Mouse (Mus musculus) monocyte, adult 5-6 weeks (primary cell): ENCODE results near the gene Opalin. TPM values are rescaled to one million over a fixed set of nuclear protein-coding genes. Genes with fewer than 3 reads are reported as not detected.

Experiments used
- ATAC-seq: fragments of 153-309, 156-312 bp; replicated peaks from 2 replicates; pipeline ENCODE4 v1.8.0; 2017; ENCODE audit warnings: mild to moderate bottlenecking; ENCODE audit not compliant: low TSS enrichment, insufficient number of reproducible peaks, severe bottlenecking, poor library complexity, low FRiP score
- total RNA-seq: library from RNA; stranded (forward); fragments of 200-1000, 200-491, 200-594 nt; gene quantifications from 3 replicates; pipeline ENCODE4 v1.2.3, GENCODE M21; 2017

Opalin gene
- total RNA-seq, 1 experiment from 2014 or later, result not detected

DNA sequence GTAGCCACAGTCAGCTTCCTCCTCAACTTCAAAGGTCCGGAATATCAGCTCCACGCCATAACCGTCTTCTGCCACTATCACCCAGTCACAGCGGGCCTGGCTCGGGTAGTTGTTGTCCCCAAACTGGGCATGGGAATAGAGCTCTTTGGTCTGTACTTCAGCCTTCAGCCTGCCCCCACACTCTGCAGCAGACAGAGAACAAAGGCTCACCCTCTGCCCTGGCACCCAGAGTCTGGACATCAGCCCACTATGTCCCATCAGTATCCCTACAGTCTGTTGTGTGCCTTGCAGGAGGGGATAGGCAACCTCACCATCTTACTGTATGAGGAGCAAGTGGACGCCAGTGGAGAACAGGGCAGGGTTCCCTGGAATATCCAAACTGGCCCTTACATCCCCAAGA is 9.4 kb upstream of the Opalin start:
- ATAC-seq, result no peak

DNA sequence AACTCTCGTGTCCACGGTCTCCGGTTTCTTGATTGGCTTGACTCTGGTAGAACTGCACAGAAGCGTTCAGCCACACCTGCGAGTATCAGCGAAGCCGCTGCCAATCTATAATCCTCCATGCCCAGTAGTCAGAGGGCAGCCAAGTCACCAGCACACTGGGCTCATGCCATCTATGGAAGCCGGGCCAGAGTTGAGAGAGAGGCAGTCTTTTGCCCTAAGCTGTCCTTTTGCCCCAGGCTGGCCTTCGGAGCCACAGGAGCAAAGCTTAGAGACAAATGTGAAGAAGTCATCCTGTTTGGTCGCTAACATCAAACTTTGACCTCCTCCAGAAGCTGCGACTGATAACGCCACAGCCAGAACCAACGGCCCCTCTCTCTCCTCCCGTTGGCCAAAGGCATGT is 6.7 kb upstream of the Opalin start:
- ATAC-seq, result no peak

DNA sequence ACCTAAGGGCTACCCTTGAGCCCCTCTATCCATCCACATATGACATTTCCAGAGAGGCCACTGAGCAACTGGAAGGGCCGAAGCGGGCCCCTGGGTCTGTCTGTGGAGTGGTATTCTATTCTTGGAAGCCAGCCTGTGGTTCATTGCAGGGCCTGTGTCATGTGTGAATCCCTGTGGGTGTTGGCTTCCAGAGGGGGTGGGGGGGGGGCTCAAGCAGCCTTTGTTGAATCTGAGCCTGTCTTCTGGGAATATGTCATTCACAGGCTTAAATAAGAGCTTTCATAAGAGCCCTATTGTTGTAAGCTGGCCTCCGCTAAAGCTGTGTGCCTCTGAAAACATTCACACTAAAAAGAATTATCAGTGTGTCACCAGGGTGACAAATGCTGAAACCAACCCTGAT is 4.7 kb upstream of the Opalin start:
- ATAC-seq, result no peak

DNA sequence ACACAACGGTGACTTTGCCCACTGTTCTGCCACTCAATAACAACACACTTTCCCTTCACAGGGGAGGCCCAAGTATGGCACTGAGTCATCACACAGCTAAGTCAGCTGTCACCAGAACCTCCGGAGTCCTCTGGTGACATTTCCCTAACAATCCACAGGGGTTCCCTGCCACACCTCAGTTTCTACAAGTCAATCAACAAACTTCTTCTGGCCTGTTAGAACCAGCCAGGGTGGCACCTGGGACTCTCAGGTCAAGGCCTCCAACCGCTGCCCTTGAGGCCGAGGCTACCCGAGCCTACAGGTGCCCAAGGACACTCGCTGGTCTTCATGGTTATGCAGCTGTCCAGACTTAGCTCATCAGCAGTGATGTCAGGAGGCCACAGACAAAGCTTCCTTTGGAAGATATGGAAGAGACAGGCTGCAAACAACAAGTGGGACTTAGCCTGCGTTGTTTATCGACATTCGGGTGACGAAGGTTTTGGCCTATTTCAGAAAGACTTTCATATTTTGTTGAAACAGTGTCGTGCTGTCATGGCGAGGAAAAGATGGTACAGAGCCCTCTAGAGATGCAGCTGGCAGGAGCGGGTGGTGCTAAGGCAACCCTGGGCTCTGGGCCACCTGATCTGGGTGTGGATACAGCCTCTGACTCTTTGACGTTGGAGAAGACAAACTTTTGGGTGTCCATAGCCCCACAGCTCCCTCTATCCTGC is 3.0 kb downstream of the Opalin start:
- no peak for ATAC-seq

DNA sequence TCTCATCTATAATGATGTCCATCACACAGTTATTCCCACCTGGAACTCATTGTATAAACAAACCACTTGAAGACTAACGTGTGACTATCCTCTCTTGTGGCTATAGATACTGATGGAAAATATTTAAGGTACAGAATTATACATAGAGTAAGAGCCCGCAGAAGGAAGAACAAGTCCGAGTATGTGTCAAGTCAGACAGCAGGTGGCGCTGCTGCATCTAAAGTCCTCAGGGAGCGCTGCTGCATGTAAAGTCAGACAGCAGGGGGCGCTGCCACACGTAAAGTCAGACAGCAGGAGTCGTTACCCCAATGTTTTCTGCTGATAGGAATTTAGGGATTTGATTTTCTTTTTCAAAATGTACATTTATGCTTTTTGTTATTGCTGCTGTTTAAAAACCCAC is 5.4 kb downstream of the Opalin start:
- peak; percentile 91 for ATAC-seq

DNA sequence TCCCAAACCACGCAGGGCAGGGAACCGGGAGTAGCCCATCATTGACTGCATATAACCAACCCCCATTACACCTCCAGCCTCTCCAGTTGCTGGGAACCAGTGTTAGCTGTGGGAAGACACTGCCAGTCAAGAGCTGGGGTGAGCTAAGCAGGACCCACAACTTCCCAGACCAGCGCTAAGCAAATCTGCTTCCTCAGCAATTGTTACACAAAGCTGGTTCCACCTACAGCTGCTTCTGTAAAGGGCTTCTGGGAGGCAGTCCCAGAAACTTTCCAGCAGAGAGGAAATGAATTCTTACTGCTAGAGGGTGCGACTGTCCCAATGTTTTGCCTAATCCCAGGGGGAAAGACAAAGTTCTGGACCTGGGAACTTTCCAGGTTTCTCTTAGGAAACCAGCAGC is 22.2 kb downstream of the Opalin start:
- ATAC-seq, result no peak

DNA sequence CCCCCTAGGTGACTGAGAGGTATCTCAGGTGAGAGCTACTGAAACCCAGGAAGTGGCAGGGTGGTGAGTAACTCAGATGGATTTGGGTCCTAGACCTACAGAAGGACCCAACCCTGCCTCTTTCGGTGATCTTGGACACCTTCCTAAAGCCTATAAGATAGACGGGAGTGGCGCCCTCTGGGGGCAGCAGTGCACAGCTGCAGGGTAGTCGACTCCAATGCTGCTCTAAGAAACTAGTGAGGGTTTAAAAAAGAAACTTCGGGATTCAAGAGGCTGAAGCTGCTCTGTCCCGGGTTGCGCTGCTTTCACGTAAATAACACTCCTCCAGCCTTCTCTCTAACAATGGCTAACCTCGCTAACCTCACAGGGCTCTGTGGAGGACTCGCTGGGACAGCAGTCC is 23.4 kb downstream of the Opalin start:
- no peak; the same call in 1 of the 2 replicates for ATAC-seq

DNA sequence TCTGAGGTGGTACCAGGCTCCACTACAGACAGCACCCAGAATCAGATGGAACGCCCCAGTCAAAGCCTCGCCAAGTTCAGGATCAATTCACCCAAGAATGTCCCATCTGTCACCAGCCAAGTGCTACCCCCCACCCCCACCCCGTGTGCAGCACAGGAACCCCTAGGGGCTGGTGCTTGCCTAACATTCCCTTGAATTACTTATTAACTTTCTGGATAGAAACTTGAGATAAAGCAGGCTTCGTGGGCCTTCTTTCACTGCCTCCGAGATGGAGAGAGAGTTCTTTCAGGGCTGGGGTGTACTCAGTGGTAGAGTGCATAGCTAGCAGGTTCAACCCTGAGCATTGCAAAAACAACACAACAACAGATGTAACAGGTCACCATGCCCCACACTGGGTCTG is 24.7 kb downstream of the Opalin start:
- ATAC-seq, result no peak

DNA sequence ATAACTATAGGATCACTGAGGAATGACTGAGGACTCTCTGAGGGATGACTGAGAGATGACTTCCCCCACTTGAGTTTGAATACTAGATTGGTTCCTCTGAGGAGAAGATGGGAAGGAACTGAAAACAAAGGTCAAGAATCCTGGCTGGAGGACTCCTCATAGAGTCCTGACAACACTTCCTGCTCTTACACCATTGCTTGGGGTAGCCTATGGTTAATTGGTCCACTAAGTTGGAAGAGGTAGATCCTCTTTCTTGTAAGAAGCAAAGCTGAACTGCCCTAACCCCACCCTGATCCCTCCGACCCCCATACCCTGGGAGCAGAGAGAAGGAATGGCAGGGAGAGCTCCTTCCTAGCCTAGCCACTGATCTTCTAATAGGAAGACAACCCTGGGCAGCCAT is 25.2 kb downstream of the Opalin start:
- no peak for ATAC-seq

DNA sequence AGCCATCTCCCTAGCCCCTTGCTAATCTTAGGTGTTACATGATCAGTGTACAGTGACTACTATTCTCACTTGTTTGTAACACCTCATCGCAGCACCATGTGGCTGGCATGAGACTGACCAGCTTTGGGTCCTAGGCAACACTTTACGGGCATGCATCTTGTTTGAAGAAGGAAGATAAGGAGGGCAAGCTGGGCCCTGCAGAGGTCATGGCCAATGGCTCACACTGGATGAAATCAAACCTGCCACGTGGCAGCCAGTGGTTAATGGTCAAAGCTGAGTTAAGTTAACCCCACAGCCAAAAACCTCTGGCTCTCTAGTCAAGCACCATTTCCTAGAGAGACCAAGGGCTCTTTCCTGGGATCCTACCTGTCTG is 28.7 kb downstream of the Opalin start:
- no peak for ATAC-seq

DNA sequence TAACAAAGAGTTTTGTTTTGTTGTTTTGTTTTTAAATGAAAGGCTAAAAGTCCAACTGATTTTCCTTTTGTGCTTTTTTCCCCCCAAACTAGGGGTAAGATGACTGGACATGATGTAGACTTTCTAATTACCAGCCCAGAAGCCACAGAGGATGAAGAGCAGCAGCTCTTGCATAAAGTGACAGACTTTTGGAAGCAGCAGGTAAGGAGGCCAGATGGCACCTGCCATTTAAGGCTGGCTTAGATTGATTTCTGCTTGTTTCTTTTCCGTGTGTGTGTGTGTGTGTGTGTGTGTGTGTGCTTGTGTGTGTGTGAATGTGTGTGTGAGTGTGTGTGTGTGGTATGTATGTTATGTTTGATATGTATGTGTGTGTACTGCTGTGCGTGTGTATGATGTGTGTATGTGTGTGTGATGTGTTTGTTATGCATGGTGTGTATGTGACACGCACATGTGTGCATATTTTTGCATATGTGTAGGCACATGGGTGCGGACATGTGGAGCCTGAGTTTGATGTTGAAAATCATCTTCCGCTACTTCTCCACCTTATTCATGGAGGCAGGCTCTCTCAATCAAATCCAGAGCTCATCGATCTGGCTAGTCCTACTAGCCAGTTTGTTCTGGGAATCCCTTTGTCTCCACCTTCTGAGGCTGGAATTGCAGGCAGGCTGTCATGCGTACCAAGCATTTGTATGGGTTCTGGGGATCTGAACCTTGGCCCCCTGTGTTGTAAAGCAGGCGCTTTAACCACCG is 29.3 kb downstream of the Opalin start:
- ATAC-seq, result no peak

DNA sequence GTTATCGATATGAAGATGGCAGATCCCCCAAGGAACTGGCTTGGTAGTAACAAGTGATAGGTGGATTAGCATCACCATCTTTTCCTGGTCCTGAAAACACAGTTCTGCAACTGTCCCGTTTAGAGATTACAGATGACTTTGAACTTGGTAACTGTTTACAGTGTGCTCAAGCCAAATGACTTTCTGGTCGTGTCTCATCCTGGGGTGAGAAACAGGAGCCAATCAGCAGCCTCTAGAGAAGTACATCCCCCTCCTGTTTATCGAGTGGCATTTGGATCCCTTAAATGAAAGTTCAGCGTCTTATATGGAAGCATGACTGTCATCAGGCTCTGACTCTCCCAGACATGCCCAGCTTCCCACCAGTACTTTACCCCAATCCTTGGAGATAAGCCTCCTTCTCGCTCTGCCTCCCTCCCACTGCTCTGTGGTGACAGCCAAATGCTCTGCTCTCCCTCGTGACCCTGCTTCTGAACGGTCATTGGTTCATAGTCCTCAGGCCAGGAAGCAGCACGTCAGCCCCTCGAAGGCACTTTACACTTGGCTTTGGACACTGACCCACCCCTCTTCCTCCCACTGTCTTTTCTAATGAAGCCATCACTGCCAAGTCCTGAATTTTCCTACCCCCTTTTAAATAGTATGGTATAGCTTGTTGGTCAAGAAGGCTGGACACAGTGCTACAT is 31.7 kb downstream of the Opalin start:
- no peak for ATAC-seq

DNA sequence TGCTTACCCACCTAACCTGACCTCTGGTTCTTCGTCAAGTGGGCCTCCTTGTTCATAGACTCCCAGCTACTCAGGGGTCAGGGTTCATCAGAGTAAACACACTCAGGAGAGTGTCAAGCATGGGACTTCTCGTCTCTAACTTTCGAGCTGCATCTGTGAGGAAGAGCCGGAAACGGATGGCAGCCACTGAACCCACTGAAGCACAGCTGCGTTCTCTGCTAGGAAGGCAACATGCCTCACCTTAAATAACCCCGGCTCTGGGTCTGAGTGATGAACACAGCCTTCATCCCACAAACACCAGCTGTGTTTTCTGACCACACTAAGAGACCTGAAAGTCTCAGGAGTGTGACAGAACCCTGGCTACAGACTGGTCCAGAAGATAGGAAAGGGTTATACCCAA is 37.8 kb downstream of the Opalin start:
- no peak for ATAC-seq

DNA sequence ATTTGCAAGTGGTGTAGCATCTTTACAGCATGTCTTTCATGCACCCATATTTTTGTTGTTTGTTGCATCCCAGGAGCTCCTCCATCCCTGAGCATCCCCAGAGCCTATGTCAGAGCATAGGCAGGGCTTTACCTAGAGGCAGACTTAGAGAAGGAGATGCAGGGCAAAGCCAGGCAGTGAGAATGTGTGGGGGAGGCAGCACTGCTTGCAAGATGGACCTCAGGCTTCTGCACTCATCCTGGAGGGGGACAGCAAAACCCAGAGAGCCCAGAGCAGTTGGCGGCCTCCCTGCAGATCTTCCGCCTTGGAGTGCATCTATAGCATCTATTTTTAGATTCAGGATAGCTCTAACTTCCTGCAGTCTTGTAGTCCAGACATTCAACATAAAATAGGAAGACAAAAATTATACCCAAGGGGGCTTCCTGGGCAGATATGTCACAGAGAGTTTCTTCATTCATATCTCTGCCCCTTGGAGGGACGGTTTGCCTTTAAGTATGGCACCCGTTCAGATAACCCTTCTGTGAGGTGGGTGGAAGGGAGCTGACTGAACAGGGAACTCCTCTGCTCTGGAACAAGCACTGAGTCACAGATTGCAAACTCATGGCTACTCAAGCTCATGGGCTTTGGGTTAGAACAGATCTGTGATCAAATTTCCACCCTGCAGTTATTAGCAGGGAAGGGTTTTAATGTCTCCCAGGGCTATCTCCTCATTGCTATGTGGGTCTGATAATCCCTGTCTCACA is 40.9 kb downstream of the Opalin start:
- no peak for ATAC-seq

DNA sequence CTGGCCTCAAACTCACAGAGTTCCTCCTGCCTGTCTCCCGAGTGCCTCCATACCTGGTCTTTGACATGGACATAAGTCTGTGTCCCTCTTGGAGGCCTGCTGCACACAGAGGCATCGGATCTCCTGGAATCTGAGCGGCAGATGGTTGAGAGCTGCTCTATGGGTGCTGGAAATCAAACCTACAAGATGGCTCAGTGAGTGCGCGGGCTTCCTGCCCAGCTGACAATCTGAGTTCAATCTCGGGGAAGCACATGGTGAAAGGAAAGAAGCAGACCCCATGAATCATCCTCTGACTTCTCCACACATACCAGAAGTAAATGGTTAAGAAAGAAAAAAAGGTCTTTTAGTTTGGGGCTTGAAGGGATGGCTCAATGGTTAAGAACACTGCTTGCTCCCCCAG is 45.0 kb downstream of the Opalin start:
- no peak for ATAC-seq

DNA sequence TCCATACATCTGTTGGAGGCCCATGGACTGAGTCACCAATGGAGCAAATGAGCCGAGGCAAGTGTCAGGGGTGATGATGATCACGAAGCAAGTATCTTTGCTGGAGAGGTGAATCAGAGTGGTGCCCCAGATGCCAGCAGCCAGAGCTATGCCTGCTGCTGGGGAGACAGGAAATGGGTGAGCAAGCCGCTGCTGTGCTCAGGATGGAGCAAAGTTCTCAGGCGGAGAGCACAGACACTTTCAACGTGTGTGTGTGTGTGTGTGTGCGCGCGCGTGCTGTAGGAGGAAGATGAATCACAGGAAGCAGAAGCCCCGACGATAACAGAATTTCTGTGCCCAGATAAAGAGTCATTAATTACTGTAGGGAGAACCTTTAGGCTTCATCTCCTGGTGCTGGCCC is 45.9 kb downstream of the Opalin start:
- no peak; the same call in 1 of the 2 replicates for ATAC-seq

DNA sequence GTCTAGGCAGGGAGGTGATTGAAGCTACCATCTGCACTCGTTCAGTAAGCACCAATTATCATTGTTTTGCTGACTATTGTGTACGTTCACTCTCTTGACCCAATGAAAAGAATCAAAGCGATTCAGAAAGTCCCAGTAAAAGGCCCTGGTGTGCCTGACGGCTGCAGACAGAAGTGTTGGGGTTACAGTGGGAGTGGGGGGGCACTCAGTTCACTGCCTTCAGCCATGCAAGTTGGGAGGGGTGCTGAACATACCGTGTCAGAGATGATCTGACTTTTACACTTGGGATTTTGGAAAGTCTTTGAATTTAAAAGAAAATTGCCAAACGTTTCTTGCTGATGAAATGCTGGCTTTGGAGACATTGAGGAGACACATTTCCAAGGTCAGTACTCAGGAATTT is 46.8 kb downstream of the Opalin start:
- no peak for ATAC-seq

DNA sequence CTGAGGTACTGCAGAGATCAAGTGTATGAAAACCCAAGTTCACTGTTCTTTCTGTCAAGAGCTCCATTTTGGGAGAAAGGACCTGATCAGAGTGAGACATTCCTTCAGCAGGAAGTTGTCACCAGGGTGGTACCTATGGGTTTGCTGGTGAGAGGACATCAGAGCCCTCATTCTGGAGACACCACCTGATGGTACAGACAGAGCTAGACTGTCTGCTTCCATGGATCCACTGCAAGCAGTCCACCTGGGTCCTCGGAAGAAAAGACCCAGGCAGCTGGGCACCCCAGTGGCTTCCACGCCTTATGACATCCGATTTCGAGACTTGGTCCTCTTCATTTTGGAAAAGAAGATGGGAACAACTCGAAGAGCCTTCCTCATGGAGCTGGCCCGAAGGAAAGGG is 47.7 kb downstream of the Opalin start, which contains the start of gene Dntt:
Dntt (plus strand) TSS at position 57 of the 400 bp plus-strand sequence.
- ATAC-seq, result no peak

DNA sequence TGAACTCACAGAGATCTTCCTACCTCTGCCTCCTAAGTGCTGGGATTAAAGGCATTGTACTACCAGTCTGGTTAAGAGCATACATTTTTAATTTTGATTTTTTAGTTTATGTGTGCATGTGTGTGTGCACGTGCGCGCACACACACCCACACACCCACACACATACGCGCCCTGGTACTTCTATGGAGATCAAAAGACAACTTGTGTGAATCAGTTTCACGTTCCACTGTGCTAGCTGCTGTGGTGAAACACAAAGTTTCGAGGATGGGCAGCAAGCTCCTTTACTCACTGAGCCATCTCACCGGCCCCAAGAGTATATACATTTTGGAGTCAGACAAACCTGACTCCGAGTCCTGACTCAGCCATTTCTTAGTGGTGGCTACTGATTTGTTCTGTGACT is 49.3 kb downstream of the Opalin start:
- no peak for ATAC-seq
